Mouse (Mus musculus) adrenal gland, adult (tissue): ENCODE measurements around the gene Ackr4.

Experiments
- DNase-seq, 2 experiments: peaks; one replicate each; pipeline ENCODE4 v3.0.0; 2022 to 2023; ENCODE audit warnings: low spot score in 1 of 2; ENCODE audit not compliant: inconsistent age in 2 of 2

Gene Ackr4

GRCm38 (mm10) chr9:104051028-104051427 lies 75.7 kb downstream of the Ackr4 start:
- DNase-seq, result no peak

- peak in 1 of 2 experiments; percentile 33 for DNase-seq
Measured at GRCm38 (mm10) chr9:104043676-104044075, 83.1 kb downstream of the Ackr4 start.

GRCm38 (mm10) chr9:104040362-104040761 lies 86.4 kb downstream of the Ackr4 start, which contains the start of gene Gm28305:
Gm28305 (plus strand) TSS chr9:104040662.
- DNase-seq, result no peak

GRCm38 (mm10) chr9:104039742-104040141 lies 87.0 kb downstream of the Ackr4 start:
- no peak for DNase-seq

- no peak for DNase-seq
Measured at GRCm38 (mm10) chr9:104039031-104039695, 87.6 kb downstream of the Ackr4 start.

- DNase-seq, result no peak
Measured at GRCm38 (mm10) chr9:104038266-104038665, 88.5 kb downstream of the Ackr4 start.

GRCm38 (mm10) chr9:104035261-104036015 lies 91.3 kb downstream of the Ackr4 start:
- DNase-seq, result peak; percentile 62 to 91

GRCm38 (mm10) chr9:104034718-104035117 lies 92.0 kb downstream of the Ackr4 start:
- DNase-seq, result no peak

GRCm38 (mm10) chr9:104034231-104034630 lies 92.5 kb downstream of the Ackr4 start:
- no peak for DNase-seq
